Mouse (Mus musculus): ENCODE measurements at regions not wholly inside any gene's neighbourhood (a gene's known extent, or its start where the extent isn't known, plus 50 kb on each side); places are given as distances from the start of the nearest gene placed in this dataset.

DNA sequence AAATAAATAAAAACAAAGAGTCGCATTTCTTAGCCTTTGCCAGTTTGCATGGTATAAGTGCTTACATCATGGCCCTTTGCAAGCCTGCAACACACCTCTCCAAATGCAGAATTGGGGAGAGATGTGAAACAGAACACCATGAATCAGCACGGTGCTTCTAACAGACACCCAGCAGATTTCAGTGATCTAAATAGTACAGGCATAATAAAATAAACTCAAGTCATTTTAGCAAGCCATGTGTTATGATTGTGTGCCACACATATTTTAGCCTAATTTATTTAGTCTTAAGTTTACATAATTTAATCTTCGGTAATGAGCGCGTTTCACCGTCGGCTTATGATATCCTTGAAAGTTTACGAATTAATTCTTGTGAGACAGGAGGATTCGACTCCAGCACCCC lies 189.6 kb downstream of the Rnd3 start:
- TF ChIP-seq CTCF (IDR thresholded peaks at IDR 0.05; ENCODE audit: insufficient read depth, low read depth, low read length) (no peak), POLR2A (IDR thresholded peaks at IDR 0.05; ENCODE audit: insufficient read depth, low read depth, low read length) (no peak)
